In the genomic region with DNA sequence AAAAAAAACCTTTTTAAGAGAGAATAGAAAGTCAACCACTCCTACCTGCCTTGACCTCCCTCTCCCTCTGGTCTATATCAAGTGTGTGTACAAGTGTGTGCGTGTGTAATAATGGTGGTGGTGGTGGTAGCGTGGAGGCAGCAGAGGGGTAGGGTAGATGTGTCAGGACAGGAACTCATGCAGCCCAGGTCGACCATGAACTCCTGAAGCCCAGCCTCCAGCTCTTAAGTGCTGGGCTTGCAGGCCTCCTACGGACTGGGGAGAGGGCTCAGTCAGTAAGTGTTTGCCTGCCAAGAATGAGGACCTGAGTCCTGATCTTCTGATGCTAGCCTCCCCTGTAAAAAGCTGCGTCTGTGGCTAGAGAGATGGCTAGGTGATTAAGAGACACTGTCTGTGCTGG, we compare ENCODE assay signal across 22 mouse cellular contexts. TPM values are rescaled to one million over a fixed set of nuclear protein-coding genes. Genes with fewer than 3 reads are reported as not detected.
A peak's percentile ranks its signal among the peaks of the same experiment; 100 is the strongest.
DNase-seq lines count a peak whose midpoint lies in the region; ATAC-seq and TF ChIP-seq lines count a peak whose summit lies in the region.
"Had no signal": no experiment of that assay in that cellular context is flagged by ENCODE, and none has a peak within 500 bp of the region (broad histone marks: within the 10 kb centered on the region; RNA-seq: fewer than 3 reads in every experiment).

No protein-coding gene starts in this region.

- peaks cover 36% of the 10 kb centered on the region for H3K4me1 ChIP-seq in embryonic facial prominence, embryonic 10.5 days
- no peaks in the 10 kb centered on the region; the same call in none of the 2 replicates for H3K4me1 ChIP-seq in intestine, postnatal 0 days (replicated peaks; ENCODE audit: control insufficient read depth, insufficient read depth, low read length)
- H3K4me1 ChIP-seq in hindbrain, embryonic 14.5 days (replicated peaks; ENCODE audit: control insufficient read depth, insufficient read depth, low read length), result no peaks in the 10 kb centered on the region
- H3K4me1 ChIP-seq: forebrain, embryonic 13.5 days had no signal

- WGBS in embryonic facial prominence, embryonic 10.5 days, result 87% methylated on average over 5 of the region's 5 CpGs
- WGBS in intestine, postnatal 0 days, result 81% methylated on average over 5 of the region's 5 CpGs
- 89% methylated on average over 5 of the region's 5 CpGs for WGBS in hindbrain, embryonic 14.5 days

- H3K9me3 ChIP-seq in embryonic facial prominence, embryonic 10.5 days, result no peaks in the 10 kb centered on the region
- H3K9me3 ChIP-seq in intestine, postnatal 0 days (ENCODE audit: control insufficient read depth), result no peaks in the 10 kb centered on the region
- H3K9me3 ChIP-seq in hindbrain, embryonic 14.5 days (ENCODE audit: control insufficient read depth, low read length), result no peaks in the 10 kb centered on the region
- H3K9me3 ChIP-seq: embryonic facial prominence, embryonic 12.5 days; embryonic facial prominence, embryonic 15.5 days; forebrain, embryonic 13.5 days; hindbrain, embryonic 10.5 days; hindbrain, embryonic 13.5 days had no signal

- H3K9ac ChIP-seq in intestine, postnatal 0 days (ENCODE audit: low read depth, low read length), result peak overlapping the region; percentile 37; the same call in 1 of the 2 replicates
- H3K9ac ChIP-seq in hindbrain, embryonic 14.5 days, result no peak overlapping the region
- H3K9ac ChIP-seq: embryonic facial prominence, embryonic 12.5 days; embryonic facial prominence, embryonic 15.5 days; forebrain, embryonic 13.5 days; hindbrain, embryonic 13.5 days had no signal

- intact Hi-C loops in heart, postnatal 10 days (cut with DNase I), result loop anchor here (2.0 kb wide), 1 partner anchor 14 kb away; no protein-coding TSS in a partner anchor

- no peaks in the 10 kb centered on the region for H3K27me3 ChIP-seq in embryonic facial prominence, embryonic 10.5 days (replicated peaks; ENCODE audit: low read depth, poor library complexity, severe bottlenecking)
- no peaks in the 10 kb centered on the region for H3K27me3 ChIP-seq in intestine, postnatal 0 days (replicated peaks; ENCODE audit: control insufficient read depth, insufficient read depth, low read length)
- no peaks in the 10 kb centered on the region for H3K27me3 ChIP-seq in hindbrain, embryonic 14.5 days (ENCODE audit: control insufficient read depth, insufficient read depth, low read length)
- H3K27me3 ChIP-seq: embryonic facial prominence, embryonic 12.5 days; embryonic facial prominence, embryonic 15.5 days; forebrain, embryonic 13.5 days; hindbrain, embryonic 13.5 days had no signal

- DNase-seq in heart, adult 11 months, result peak; percentile 90
- no peak for DNase-seq in heart, postnatal 10 days
- no peak for DNase-seq in embryonic facial prominence, embryonic 10.5 days (ENCODE audit: low spot score)
- DNase-seq in hindbrain, embryonic 14.5 days (ENCODE audit: low spot score), result no peak
- DNase-seq: adrenal gland, adult 8-10 months; adrenal gland, postnatal 36 days; cerebellum, adult 18-20 months; cerebellum, adult 9-10 months; cerebellum, postnatal 14 days; gastrocnemius, postnatal 10 days; gastrocnemius, postnatal 36 days; heart, postnatal 36 days had no signal

- no peak overlapping the region for H3K4me2 ChIP-seq in intestine, postnatal 0 days (replicated peaks; ENCODE audit: low read depth)
- H3K4me2 ChIP-seq in hindbrain, embryonic 14.5 days (replicated peaks), result no peak overlapping the region
- H3K4me2 ChIP-seq: embryonic facial prominence, embryonic 12.5 days; embryonic facial prominence, embryonic 15.5 days; forebrain, embryonic 13.5 days; heart, embryonic 11.5 days; hindbrain, embryonic 13.5 days had no signal

- H3K36me3 ChIP-seq in embryonic facial prominence, embryonic 10.5 days (replicated peaks), result no peaks in the 10 kb centered on the region
- H3K36me3 ChIP-seq in intestine, postnatal 0 days (ENCODE audit: control insufficient read depth, insufficient read depth), result peaks cover 14% of the 10 kb centered on the region; the same call in 1 of the 2 replicates
- H3K36me3 ChIP-seq in hindbrain, embryonic 14.5 days (replicated peaks; ENCODE audit: control insufficient read depth, insufficient read depth), result no peaks in the 10 kb centered on the region
- H3K36me3 ChIP-seq: embryonic facial prominence, embryonic 12.5 days; hindbrain, embryonic 10.5 days; hindbrain, embryonic 13.5 days had no signal

- H3K27ac ChIP-seq in embryonic facial prominence, embryonic 10.5 days (replicated peaks), result peak overlapping the region; percentile 44; the same call in 1 of the 2 replicates
- H3K27ac ChIP-seq in intestine, postnatal 0 days (ENCODE audit: low read depth, low read length), result peak overlapping the region; percentile 77
- H3K27ac ChIP-seq in hindbrain, embryonic 14.5 days, result no peak overlapping the region
- H3K27ac ChIP-seq: forebrain, embryonic 13.5 days; hindbrain, embryonic 13.5 days had no signal

- TF ChIP-seq CTCF in intestine, postnatal 0 days (IDR thresholded peaks at IDR 0.05; ENCODE audit: low read depth), result no peak

- no peak overlapping the region for H3K4me3 ChIP-seq in embryonic facial prominence, embryonic 10.5 days
- H3K4me3 ChIP-seq in intestine, postnatal 0 days (ENCODE audit: low read depth, low read length), result no peak overlapping the region
- H3K4me3 ChIP-seq in hindbrain, embryonic 14.5 days (replicated peaks; ENCODE audit: low read length), result no peak overlapping the region
- H3K4me3 ChIP-seq: embryonic facial prominence, embryonic 12.5 days; embryonic facial prominence, embryonic 15.5 days; forebrain, embryonic 13.5 days; hindbrain, embryonic 13.5 days had no signal

- no peak for ATAC-seq in intestine, postnatal 0 days
- no peak for ATAC-seq in monocyte, adult 5-6 weeks (replicated peaks; ENCODE audit: insufficient number of reproducible peaks, low FRiP score, low TSS enrichment, poor library complexity, severe bottlenecking)
- ATAC-seq in hindbrain, embryonic 14.5 days (ENCODE audit: low FRiP score), result no peak
- ATAC-seq: CD4-positive, CD25-positive, alpha-beta regulatory T cell, adult 4 months; forebrain, embryonic 13.5 days; forebrain, embryonic 16.5 days had no signal

RNA-seq across cellular contexts. Expression of a gene that starts 1.3 kb away (rescaled TPM):
- 10 to 100 TPM; 65.4 to 69.2 TPM for total RNA-seq in heart, postnatal 10 days (2021)
- 6.0 and 7.0 TPM in 2 replicates for polyA plus RNA-seq in embryonic facial prominence, embryonic 10.5 days (2016; fragmentation: Nextera tagmentation; extraction: Ambion mirVana)
- polyA plus RNA-seq in intestine, postnatal 0 days (2015; fragmentation: Nextera tagmentation; extraction: Ambion mirVana), result 2,929 and 3,267 TPM in 2 replicates
- total RNA-seq in monocyte, adult 5-6 weeks (2017), result 74.9 to 100 TPM (median 91.0 TPM) in 3 replicates
- 37.7 and 40.5 TPM in 2 replicates for polyA plus RNA-seq in hindbrain, embryonic 14.5 days (2014; fragmentation: Nextera tagmentation; extraction: Ambion mirVana)

RNA-seq across cellular contexts. Expression of a gene that starts 12.9 kb away (rescaled TPM):
- total RNA-seq in heart, postnatal 10 days (2021), result 10 to 100 TPM; 76.5 to 83.4 TPM
- 144 and 156 TPM in 2 replicates for polyA plus RNA-seq in embryonic facial prominence, embryonic 10.5 days (2016; fragmentation: Nextera tagmentation; extraction: Ambion mirVana)
- 81.8 and 85.6 TPM in 2 replicates for polyA plus RNA-seq in intestine, postnatal 0 days (2015; fragmentation: Nextera tagmentation; extraction: Ambion mirVana)
- total RNA-seq in monocyte, adult 5-6 weeks (2017), result 6.2 to 20.1 TPM (median 15.3 TPM) in 3 replicates
- polyA plus RNA-seq in hindbrain, embryonic 14.5 days (2014; fragmentation: Nextera tagmentation; extraction: Ambion mirVana), result 77.7 and 93.3 TPM in 2 replicates

RNA-seq across cellular contexts. Expression of a gene that starts 19.3 kb away (rescaled TPM):
- total RNA-seq in heart, postnatal 10 days (2021), result 100 to 1,000 TPM; 752 to 773 TPM
- 1,885 and 1,917 TPM in 2 replicates for polyA plus RNA-seq in embryonic facial prominence, embryonic 10.5 days (2016; fragmentation: Nextera tagmentation; extraction: Ambion mirVana)
- 1,691 and 1,755 TPM in 2 replicates for polyA plus RNA-seq in intestine, postnatal 0 days (2015; fragmentation: Nextera tagmentation; extraction: Ambion mirVana)
- total RNA-seq in monocyte, adult 5-6 weeks (2017), result 1,164 to 1,516 TPM (median 1,507 TPM) in 3 replicates
- 767 and 952 TPM in 2 replicates for polyA plus RNA-seq in hindbrain, embryonic 14.5 days (2014; fragmentation: Nextera tagmentation; extraction: Ambion mirVana)

RNA-seq across cellular contexts. Expression of a gene that starts 23.6 kb away (rescaled TPM):
- 100 to 1,000 TPM; 809 to 865 TPM for total RNA-seq in heart, postnatal 10 days (2021)
- 1,273 and 1,282 TPM in 2 replicates for polyA plus RNA-seq in embryonic facial prominence, embryonic 10.5 days (2016; fragmentation: Nextera tagmentation; extraction: Ambion mirVana)
- polyA plus RNA-seq in intestine, postnatal 0 days (2015; fragmentation: Nextera tagmentation; extraction: Ambion mirVana), result 1,616 and 1,752 TPM in 2 replicates
- total RNA-seq in monocyte, adult 5-6 weeks (2017), result 2,771 to 4,251 TPM (median 4,236 TPM) in 3 replicates
- polyA plus RNA-seq in hindbrain, embryonic 14.5 days (2014; fragmentation: Nextera tagmentation; extraction: Ambion mirVana), result 725 and 835 TPM in 2 replicates

RNA-seq across cellular contexts. Expression of a gene that starts 31.1 kb away (rescaled TPM):
- total RNA-seq in heart, postnatal 10 days (2021), result not detected
- polyA plus RNA-seq in embryonic facial prominence, embryonic 10.5 days (2016; fragmentation: Nextera tagmentation; extraction: Ambion mirVana), result 0.31 TPM in 1 of 2 replicates, not detected in the other
- polyA plus RNA-seq in intestine, postnatal 0 days (2015; fragmentation: Nextera tagmentation; extraction: Ambion mirVana), result 0.70 and 0.82 TPM in 2 replicates
- total RNA-seq in monocyte, adult 5-6 weeks (2017), result 1.5 TPM in 1 of 3 replicates, not detected in the others
- 0.22 TPM in 1 of 2 replicates, not detected in the other for polyA plus RNA-seq in hindbrain, embryonic 14.5 days (2014; fragmentation: Nextera tagmentation; extraction: Ambion mirVana)
- total RNA-seq: adrenal gland, adult 8-10 months; adrenal gland, postnatal 36 days; gastrocnemius, postnatal 10 days; gastrocnemius, postnatal 36 days; heart, postnatal 36 days had no signal
- polyA plus RNA-seq: CD4-positive, CD25-positive, alpha-beta regulatory T cell, adult 4 months; forebrain, embryonic 16.5 days had no signal

Comparison
In these comparisons a context has a peak if more than half of its experiments do, and no peak if none do; other contexts are left out.
1. RNA of a gene that starts 1.3 kb away (polyA plus RNA-seq): 2,929 to 3,267 TPM in intestine, postnatal 0 days; 37.7 to 40.5 TPM in hindbrain, embryonic 14.5 days and 6.0 to 7.0 TPM in embryonic facial prominence, embryonic 10.5 days; every median in the first group is over 10 times any median in the second.